Mouse (Mus musculus) NIH3T3 (cell line): ENCODE results near the gene Lrrc26.

ENCODE experiments used
- DNase-seq: peaks from one replicate; pipeline ENCODE4 v3.0.0-alpha.2; 2012; ENCODE audit warnings: low read depth

The Lrrc26 gene

GRCm38 (mm10) chr2:25266720-25267119, 23.0 kb upstream of the Lrrc26 start:
- no peak for DNase-seq

DNA sequence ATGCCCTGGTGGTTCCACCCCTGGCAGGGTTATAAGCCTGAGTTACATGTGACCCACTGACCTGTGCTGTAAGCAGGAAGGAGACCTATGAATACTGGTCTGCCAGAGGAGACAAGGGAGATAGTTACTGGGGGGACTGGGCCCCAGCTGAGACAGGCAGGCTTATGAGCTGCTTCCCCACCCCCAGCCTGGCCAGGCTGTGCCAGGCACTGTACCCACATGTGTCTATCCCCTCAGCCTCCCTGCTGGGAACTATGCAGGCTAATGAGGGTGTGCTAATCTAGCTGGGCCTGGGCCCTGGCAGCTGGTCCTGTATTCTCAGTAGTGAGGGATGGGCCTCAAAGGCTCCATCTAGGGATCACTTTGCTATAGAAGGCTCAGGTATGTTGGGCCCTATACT, 22.5 kb upstream of the Lrrc26 start:
- DNase-seq = no peak

- no peak for DNase-seq
These were observed 21.9 kb upstream of the Lrrc26 start for GRCm38 (mm10) chr2:25267746-25268309.

- peak; percentile 99 for DNase-seq
These were observed 17.7 kb upstream of the Lrrc26 start, which contains the start of the genes Ssna1 and Anapc2 for GRCm38 (mm10) chr2:25271827-25272511. TSS of gene Ssna1 (minus strand) at chr2:25272438. TSS of gene Anapc2 (plus strand) at chr2:25272478.

- DNase-seq = no peak
These were observed 17.2 kb upstream of the Lrrc26 start for GRCm38 (mm10) chr2:25272515-25272914.

GRCm38 (mm10) chr2:25273010-25273409, 16.7 kb upstream of the Lrrc26 start:
- DNase-seq = no peak

GRCm38 (mm10) chr2:25278928-25279882, 10.5 kb upstream of the Lrrc26 start:
- DNase-seq = peak; percentile 89

DNA sequence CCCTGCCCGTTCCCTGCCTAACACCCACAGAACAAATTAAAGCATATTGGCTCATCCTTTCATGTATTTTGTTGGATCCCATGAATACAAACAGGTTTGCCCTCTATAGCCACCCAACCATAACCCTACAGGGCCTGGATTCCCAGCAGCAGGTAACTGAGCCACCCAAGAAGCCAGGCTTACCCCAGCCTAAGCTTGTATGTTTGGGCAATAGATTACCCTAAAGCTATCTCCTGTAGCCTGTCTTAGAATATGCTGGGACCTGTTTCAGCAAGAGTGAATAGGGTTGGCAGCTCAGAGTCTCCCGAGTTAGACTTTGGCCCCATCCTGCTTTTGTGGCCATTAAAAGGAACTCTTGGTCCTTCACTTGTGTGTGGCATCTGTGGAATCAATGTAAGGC, 4.2 kb upstream of the Lrrc26 start:
- no peak for DNase-seq

DNA sequence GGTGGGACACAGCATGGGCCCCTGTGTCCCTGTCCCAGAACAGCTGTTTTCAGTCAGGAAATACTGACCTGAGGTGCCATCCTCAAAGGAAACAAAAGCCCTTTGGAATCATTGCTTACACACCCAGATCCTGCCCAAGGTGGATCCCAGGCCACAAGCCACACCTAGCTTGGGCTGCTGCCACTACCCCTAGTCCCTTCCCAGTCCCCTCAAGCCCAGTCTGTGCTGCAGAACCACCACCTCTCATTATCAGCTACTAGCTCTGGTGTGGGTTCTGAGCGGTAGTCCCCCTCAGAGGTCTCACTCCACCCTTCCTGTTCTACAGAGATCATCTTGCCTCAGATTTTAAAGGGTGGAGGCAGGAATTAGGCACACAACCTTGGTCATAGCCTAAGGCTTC, 3.4 kb upstream of the Lrrc26 start:
- no peak for DNase-seq

DNA sequence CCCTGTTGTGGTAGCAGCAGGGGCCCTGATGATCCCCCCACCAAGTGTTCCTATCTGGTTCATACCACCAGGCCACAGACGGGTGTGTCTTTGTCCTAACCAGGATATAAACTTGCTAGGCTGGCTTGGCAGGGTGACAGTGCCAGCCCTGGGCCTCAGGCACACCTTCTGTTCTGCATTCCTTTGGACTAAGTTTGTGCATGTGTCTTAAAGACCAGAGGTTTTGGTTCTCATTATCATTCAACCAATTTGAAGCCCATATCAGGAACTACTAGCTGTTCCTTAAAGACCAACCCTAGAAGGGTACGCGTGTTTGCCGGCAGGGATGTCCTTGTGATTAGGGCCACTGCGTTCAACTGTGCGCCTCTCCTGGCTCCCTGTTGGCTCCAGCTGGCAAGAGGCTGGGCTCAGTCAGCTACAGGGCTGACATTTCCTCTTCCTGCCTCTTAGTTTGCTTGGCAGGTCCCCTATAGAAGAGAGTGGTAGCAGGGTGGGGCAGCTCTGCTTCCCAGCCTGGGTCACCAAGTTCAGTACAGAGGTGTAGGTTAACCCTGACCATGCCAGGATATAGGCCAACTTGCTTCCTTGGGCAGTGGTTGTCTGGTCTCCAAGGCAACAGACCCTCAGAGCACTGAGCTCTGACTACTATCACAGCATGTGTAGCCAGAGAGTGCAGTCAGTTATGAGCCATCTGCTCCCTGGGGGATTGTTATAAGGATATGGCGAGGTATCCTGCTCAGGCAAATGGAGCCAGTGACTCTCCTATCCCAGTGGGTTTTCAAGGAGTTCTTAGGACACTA, 2.7 kb upstream of the Lrrc26 start:
- no peak for DNase-seq

GRCm38 (mm10) chr2:25287927-25288649, 1.6 kb upstream of the Lrrc26 start, which contains the start of gene Tmem210:
TSS of gene Tmem210 (plus strand) at chr2:25288145.
- DNase-seq = no peak

DNA sequence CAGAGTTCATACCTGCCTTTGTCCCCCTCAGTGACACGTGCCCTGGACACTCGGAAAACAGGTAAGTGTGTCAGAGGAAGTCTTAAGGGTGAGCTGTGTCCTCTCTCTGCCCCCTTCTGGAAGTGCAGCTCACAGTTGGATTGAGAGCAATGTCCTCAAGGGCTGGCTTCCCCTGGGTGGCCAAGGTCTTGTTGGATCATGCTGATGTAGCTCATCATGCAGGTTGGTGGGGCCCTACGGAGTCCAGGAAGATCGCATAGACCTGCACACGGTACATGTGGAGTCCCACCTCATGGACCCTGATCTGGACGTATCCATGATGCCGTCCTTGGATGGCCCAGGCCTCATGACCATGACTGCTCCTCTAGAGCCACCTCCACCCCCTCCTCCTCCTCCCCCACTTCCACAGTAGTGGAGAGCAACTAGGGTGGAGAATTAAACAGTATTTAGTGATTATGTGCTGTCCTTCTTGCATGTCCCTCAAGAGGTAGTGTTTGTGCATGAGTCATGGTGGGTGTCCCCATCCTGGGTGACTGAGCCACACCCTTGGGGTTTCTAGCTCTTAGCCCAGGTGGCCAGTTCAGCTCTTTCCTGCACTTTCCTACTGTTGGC, 875 bp upstream of the Lrrc26 start:
- DNase-seq = no peak

GRCm38 (mm10) chr2:25290101-25290815, 543 bp downstream of the Lrrc26 start:
- no peak for DNase-seq

- DNase-seq = no peak
These were observed 1.1 kb downstream of the Lrrc26 start for GRCm38 (mm10) chr2:25290816-25291130.

DNA sequence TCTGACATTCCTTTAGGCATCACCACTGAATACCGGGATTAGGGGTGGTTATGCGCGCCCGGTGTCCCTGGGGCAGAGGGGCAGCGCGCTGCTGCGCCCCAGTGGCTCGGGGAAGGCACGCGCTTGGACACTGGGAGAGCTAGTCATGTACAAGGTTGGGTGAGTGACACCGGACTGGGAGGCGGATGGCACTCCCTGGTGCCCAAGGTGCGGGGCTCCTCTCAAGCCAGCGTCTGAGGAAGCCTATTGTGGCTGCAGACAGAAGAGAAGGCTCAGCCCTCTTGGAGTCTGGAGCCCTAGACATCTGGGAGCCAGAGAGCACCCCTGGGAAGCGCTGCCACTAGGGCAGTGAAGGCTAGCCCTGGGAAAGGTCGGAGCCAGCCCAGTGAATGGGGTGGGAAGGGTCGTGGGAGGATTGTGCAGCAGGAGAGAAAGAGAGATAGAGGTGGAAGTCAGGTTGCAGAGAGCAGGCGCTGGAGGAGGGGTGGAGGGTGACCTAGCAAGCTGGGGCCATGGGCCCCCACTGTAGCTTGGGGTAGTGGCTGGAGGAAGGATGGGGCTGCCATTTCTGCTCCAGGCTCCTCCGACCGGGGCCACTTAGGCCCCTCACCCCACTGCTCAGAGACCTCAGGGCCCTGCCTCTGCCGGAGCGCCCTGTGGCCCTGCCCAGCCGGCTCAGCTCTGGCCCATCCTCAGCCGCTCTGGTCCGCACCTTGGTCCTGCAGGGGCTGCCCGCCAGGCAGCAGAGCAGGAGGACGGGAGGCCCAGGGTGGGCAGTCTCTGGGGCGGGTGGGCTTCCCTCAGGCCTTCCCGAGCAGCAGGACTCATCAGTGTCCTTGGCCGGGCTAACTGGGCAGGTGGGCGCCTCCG, 1.7 kb downstream of the Lrrc26 start:
- no peak for DNase-seq

DNA sequence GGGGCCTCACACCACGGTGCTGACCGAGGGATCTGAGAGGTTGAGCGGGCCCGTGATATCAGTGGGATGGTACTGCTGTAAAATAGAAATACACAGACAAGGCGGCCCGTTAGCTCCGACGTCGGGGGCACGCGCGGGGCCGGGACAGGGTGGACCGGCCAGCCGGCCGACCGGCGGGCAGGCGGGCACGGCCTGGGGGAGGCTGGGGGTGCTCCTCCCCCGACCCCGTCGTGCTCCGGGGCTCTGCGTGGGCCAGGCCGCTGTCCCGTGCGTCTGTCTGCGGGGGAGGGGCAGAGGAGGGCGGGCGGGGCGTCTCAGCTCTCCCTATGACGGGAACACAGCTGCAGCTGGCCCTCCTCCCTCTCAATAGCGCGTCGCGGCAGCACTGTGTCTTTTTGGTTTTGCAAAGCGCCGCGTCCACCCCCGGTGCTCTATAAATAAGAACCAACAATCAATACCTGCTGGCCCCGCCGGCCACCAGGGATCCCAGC, 2.4 kb downstream of the Lrrc26 start:
- peak; percentile 71 for DNase-seq

- peak; percentile 89 for DNase-seq
These were observed 3.1 kb downstream of the Lrrc26 start for GRCm38 (mm10) chr2:25292856-25293255.

DNA sequence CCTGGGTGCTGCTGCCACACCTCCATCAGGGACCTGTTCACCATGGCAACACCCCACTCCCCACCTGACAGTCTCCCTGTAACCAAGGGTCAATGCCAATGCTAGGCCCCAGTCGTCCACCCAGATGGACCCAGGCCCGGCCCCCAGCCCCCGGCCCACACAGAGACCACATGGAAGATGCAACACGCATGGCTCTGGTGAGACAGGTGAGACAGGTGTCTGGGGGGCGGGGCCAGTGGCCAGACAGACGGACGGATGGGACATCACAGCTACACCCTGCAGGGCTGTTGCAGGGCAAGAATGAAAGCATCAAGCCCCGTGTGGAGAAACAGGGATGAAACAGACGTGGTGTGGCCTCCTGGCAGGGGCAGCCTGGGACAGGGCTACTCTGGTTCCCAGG, 4.0 kb downstream of the Lrrc26 start:
- DNase-seq = no peak

DNA sequence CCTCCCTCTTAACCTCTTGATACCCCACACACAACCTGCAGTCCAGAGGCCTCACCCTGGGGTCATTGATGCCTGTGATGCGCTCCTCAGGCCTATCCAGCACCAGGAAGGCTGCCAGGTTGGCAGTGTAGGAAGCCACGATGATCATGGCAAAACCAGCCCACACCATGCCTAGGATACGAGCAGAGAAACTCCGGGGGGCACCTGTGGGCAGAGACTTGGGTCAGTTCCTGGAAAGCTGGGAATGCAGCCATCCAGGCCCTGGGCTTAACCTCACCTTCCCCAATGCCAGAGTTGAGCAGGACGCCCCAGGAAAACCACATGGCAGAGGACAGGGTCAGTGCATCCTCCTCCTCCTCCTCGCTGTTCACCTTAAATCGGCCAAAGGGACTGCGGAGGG, 7.4 kb downstream of the Lrrc26 start:
- no peak for DNase-seq
